Mouse (Mus musculus): Measurements from ENCODE around the gene Rab11fip5. TPM values are rescaled to one million over a fixed set of nuclear protein-coding genes. Genes with fewer than 3 reads are reported as not detected.

Rab11fip5 gene
- polyA plus RNA-seq, 1 experiment from 2014 or later = 4.5 TPM

GRCm38 (mm10) chr6:85305826-85306225 is 68.6 kb downstream of the Rab11fip5 start:
- Histone ChIP-seq H3K9ac (ENCODE audit: low read length) (no peak overlapping the region), H3K4me2 (ENCODE audit: low read depth, low read length, severe bottlenecking) (no peak overlapping the region), H3K36me3 (ENCODE audit: control insufficient read depth, insufficient read depth, low read length) (no peaks in the 10 kb centered on the region), H3K27me3 (ENCODE audit: control insufficient read depth, insufficient read depth, low read length) (no peaks in the 10 kb centered on the region), H3K9me3 (ENCODE audit: control insufficient read depth, low read length) (no peaks in the 10 kb centered on the region), H3K4me3 (ENCODE audit: low read depth, low read length) (no peak overlapping the region), H3K27ac (ENCODE audit: low read depth, low read length) (no peak overlapping the region), H3K4me1 (replicated peaks; ENCODE audit: control insufficient read depth, insufficient read depth, low read length) (peaks cover 3% of the 10 kb centered on the region; the same call in 1 of the 2 replicates)
- ATAC-seq (replicated peaks; ENCODE audit: low FRiP score) (no peak), DNase-seq (ENCODE audit: low spot score) (no peak)

- DNase-seq (ENCODE audit: low spot score) (no peak), ATAC-seq (replicated peaks; ENCODE audit: low FRiP score) (no peak)
- Histone ChIP-seq H3K4me1 (replicated peaks; ENCODE audit: control insufficient read depth, insufficient read depth, low read length) (peaks cover 3% of the 10 kb centered on the region; the same call in 1 of the 2 replicates), H3K9me3 (ENCODE audit: control insufficient read depth, low read length) (no peaks in the 10 kb centered on the region), H3K4me3 (ENCODE audit: low read depth, low read length) (no peak overlapping the region), H3K36me3 (ENCODE audit: control insufficient read depth, insufficient read depth, low read length) (no peaks in the 10 kb centered on the region), H3K27me3 (ENCODE audit: control insufficient read depth, insufficient read depth, low read length) (no peaks in the 10 kb centered on the region), H3K27ac (ENCODE audit: low read depth, low read length) (no peak overlapping the region), H3K4me2 (ENCODE audit: low read depth, low read length, severe bottlenecking) (no peak overlapping the region), H3K9ac (ENCODE audit: low read length) (no peak overlapping the region)
- 61% methylated on average over 5 of the region's 5 CpGs for WGBS
Observed at GRCm38 (mm10) chr6:85304966-85305365, 69.5 kb downstream of the Rab11fip5 start.

- no peaks in the 10 kb centered on the region for H3K36me3 ChIP-seq (ENCODE audit: control insufficient read depth, insufficient read depth, low read length)
Observed at GRCm38 (mm10) chr6:85302326-85303055, 71.9 kb downstream of the Rab11fip5 start.

GRCm38 (mm10) chr6:85295384-85296167 is 78.9 kb downstream of the Rab11fip5 start:
- no peaks in the 10 kb centered on the region; the same call in 1 of the 2 replicates for H3K9me3 ChIP-seq (ENCODE audit: control insufficient read depth, low read length)
- no peak overlapping the region; the same call in 1 of the 2 replicates for H3K27ac ChIP-seq (ENCODE audit: low read depth, low read length)
- H3K36me3 ChIP-seq (ENCODE audit: control insufficient read depth, insufficient read depth, low read length) = no peaks in the 10 kb centered on the region
- 67% methylated on average over 7 of the region's 7 CpGs for WGBS
- ATAC-seq (replicated peaks; ENCODE audit: low FRiP score) = no peak
- no peak overlapping the region for H3K4me2 ChIP-seq (ENCODE audit: low read depth, low read length, severe bottlenecking)
- H3K4me1 ChIP-seq (replicated peaks; ENCODE audit: control insufficient read depth, insufficient read depth, low read length) = peaks cover 12% of the 10 kb centered on the region
- no peak overlapping the region for H3K4me3 ChIP-seq (ENCODE audit: low read depth, low read length)
- H3K9ac ChIP-seq (ENCODE audit: low read length) = no peak overlapping the region
- no peaks in the 10 kb centered on the region for H3K27me3 ChIP-seq (ENCODE audit: control insufficient read depth, insufficient read depth, low read length)
- DNase-seq (ENCODE audit: low spot score) = peak; percentile 55

More at GRCm38 (mm10) chr6:85302326-85303055, 71.9 kb downstream of the Rab11fip5 start:
- no peak overlapping the region for H3K4me2 ChIP-seq (ENCODE audit: low read depth, low read length, severe bottlenecking)
- H3K9me3 ChIP-seq (ENCODE audit: control insufficient read depth, low read length) = no peaks in the 10 kb centered on the region; the same call in 1 of the 2 replicates
- H3K27me3 ChIP-seq (ENCODE audit: control insufficient read depth, insufficient read depth, low read length) = no peaks in the 10 kb centered on the region
- H3K9ac ChIP-seq (ENCODE audit: low read length) = no peak overlapping the region
- H3K4me3 ChIP-seq (ENCODE audit: low read depth, low read length) = no peak overlapping the region
- peak overlapping the region; percentile 76 for H3K27ac ChIP-seq (ENCODE audit: low read depth, low read length)
- WGBS = 50% methylated on average over 3 of the region's 3 CpGs
- peaks cover 3% of the 10 kb centered on the region; the same call in 1 of the 2 replicates for H3K4me1 ChIP-seq (replicated peaks; ENCODE audit: control insufficient read depth, insufficient read depth, low read length)
- DNase-seq (ENCODE audit: low spot score) (no peak), ATAC-seq (replicated peaks; ENCODE audit: low FRiP score) (no peak)

GRCm38 (mm10) chr6:85294004-85294379 is 80.4 kb downstream of the Rab11fip5 start:
- H3K9ac ChIP-seq (ENCODE audit: low read length) = no peak overlapping the region
- 23% methylated on average over 5 of the region's 5 CpGs for WGBS
- peak; percentile 67; the same call in 1 of the 2 replicates for ATAC-seq (replicated peaks; ENCODE audit: low FRiP score)
- no peak for DNase-seq (ENCODE audit: low spot score)
- H3K4me3 ChIP-seq (ENCODE audit: low read depth, low read length) = no peak overlapping the region
- H3K27me3 ChIP-seq (ENCODE audit: control insufficient read depth, insufficient read depth, low read length) = no peaks in the 10 kb centered on the region
- H3K4me1 ChIP-seq (replicated peaks; ENCODE audit: control insufficient read depth, insufficient read depth, low read length) = peaks cover 12% of the 10 kb centered on the region
- no peaks in the 10 kb centered on the region for H3K36me3 ChIP-seq (ENCODE audit: control insufficient read depth, insufficient read depth, low read length)
- peak overlapping the region; percentile 89; the same call in 1 of the 2 replicates for H3K27ac ChIP-seq (ENCODE audit: low read depth, low read length)
- H3K4me2 ChIP-seq (ENCODE audit: low read depth, low read length, severe bottlenecking) = no peak overlapping the region
- no peaks in the 10 kb centered on the region; the same call in 1 of the 2 replicates for H3K9me3 ChIP-seq (ENCODE audit: control insufficient read depth, low read length)

GRCm38 (mm10) chr6:85293255-85294003 is 81.0 kb downstream of the Rab11fip5 start:
- no peak overlapping the region for H3K4me2 ChIP-seq (ENCODE audit: low read depth, low read length, severe bottlenecking)
- H3K9ac ChIP-seq (ENCODE audit: low read length) = peak overlapping the region; percentile 31
- peak overlapping the region; percentile 89 for H3K27ac ChIP-seq (ENCODE audit: low read depth, low read length)
- 42% methylated on average over 10 of the region's 10 CpGs for WGBS
- no peak overlapping the region for H3K4me3 ChIP-seq (ENCODE audit: low read depth, low read length)
- DNase-seq (ENCODE audit: low spot score) = peak; percentile 85
- no peaks in the 10 kb centered on the region for H3K27me3 ChIP-seq (ENCODE audit: control insufficient read depth, insufficient read depth, low read length)
- H3K9me3 ChIP-seq (ENCODE audit: control insufficient read depth, low read length) = no peaks in the 10 kb centered on the region
- no peaks in the 10 kb centered on the region for H3K36me3 ChIP-seq (ENCODE audit: control insufficient read depth, insufficient read depth, low read length)
- peaks cover 12% of the 10 kb centered on the region for H3K4me1 ChIP-seq (replicated peaks; ENCODE audit: control insufficient read depth, insufficient read depth, low read length)
- peak; percentile 82 for ATAC-seq (replicated peaks; ENCODE audit: low FRiP score)

GRCm38 (mm10) chr6:85290869-85291824 is 83.3 kb downstream of the Rab11fip5 start:
- H3K9me3 ChIP-seq (ENCODE audit: control insufficient read depth, low read length) = no peaks in the 10 kb centered on the region
- ATAC-seq (replicated peaks; ENCODE audit: low FRiP score) (no peak), DNase-seq (ENCODE audit: low spot score) (no peak)
- H3K4me3 ChIP-seq (ENCODE audit: low read depth, low read length) = no peak overlapping the region
- peaks cover 12% of the 10 kb centered on the region for H3K4me1 ChIP-seq (replicated peaks; ENCODE audit: control insufficient read depth, insufficient read depth, low read length)
- H3K27me3 ChIP-seq (ENCODE audit: control insufficient read depth, insufficient read depth, low read length) = no peaks in the 10 kb centered on the region
- H3K27ac ChIP-seq (ENCODE audit: low read depth, low read length) = no peak overlapping the region
- no peaks in the 10 kb centered on the region for H3K36me3 ChIP-seq (ENCODE audit: control insufficient read depth, insufficient read depth, low read length)
- 87% methylated on average over 16 of the region's 16 CpGs for WGBS
- H3K4me2 ChIP-seq (ENCODE audit: low read depth, low read length, severe bottlenecking) = no peak overlapping the region
- no peak overlapping the region for H3K9ac ChIP-seq (ENCODE audit: low read length)

Measured in forebrain, embryonic 11.5 days (tissue).